Mouse (Mus musculus) G1E (cell line): ENCODE measurements at regions not wholly inside any gene's neighbourhood (a gene's known extent, or its start where the extent isn't known, plus 50 kb on each side); places are given as distances from the start of the nearest gene placed in this dataset.

Experiments used
- ATAC-seq: 2 replicates; pipeline ENCODE4 v1.8.0; 2016; ENCODE audit warnings: mild to moderate bottlenecking; ENCODE audit not compliant: insufficient number of reproducible peaks, poor library complexity, low FRiP score, severe bottlenecking; ENCODE audit errors: extremely low read depth
- DNase-seq: peaks from one replicate; pipeline ENCODE4 v3.0.0; 2012; ENCODE audit warnings: low spot score
- H3K27me3 ChIP-seq: 2 replicates; pipeline ENCODE4 v1.6.1; 2012; ENCODE audit warnings: mild to moderate bottlenecking, low read length, inconsistent platforms; ENCODE audit not compliant: insufficient read depth
- H3K36me3 ChIP-seq: replicated peaks from 2 replicates; pipeline ENCODE3; 2012; ENCODE audit warnings: mild to moderate bottlenecking, inconsistent platforms
- H3K4me1 ChIP-seq: 2 replicates; pipeline ENCODE4 v1.6.1; 2012; ENCODE audit warnings: low read depth, low read length, inconsistent platforms, mixed read lengths; ENCODE audit not compliant: insufficient read depth
- H3K4me3 ChIP-seq: 2 replicates; pipeline ENCODE4 v1.5.1; 2012; ENCODE audit warnings: low read depth, mild to moderate bottlenecking, inconsistent platforms, low read length, moderate library complexity, mixed read lengths
- H3K9me3 ChIP-seq: replicated peaks from 2 replicates; pipeline ENCODE4 v1.6.1; 2012; ENCODE audit warnings: inconsistent platforms
- CTCF ChIP-seq: IDR thresholded peaks from 2 replicates; pipeline ENCODE4 v1.5.1; 2012; ENCODE audit warnings: low read depth, low read length, inconsistent platforms, mixed read lengths
- GATA1 ChIP-seq: IDR thresholded peaks from 2 replicates; pipeline ENCODE4 v1.6.1; 2012; ENCODE audit warnings: borderline replicate concordance, low read length, inconsistent platforms, mixed read lengths
- GATA2 ChIP-seq: IDR thresholded peaks from 2 replicates; pipeline ENCODE4 v1.6.1; 2012; ENCODE audit warnings: low read depth, low read length, inconsistent platforms, borderline replicate concordance
- POLR2AphosphoS5 ChIP-seq: IDR thresholded peaks from 2 replicates; pipeline ENCODE4 v1.6.1; 2012; ENCODE audit warnings: low read depth, low read length, inconsistent platforms; ENCODE audit not compliant: insufficient replicate concordance
- TAL1 ChIP-seq: conservative IDR thresholded peaks from 2 replicates; pipeline ENCODE4 v1.6.1; 2012; ENCODE audit warnings: low read depth, low read length, inconsistent platforms, mixed read lengths

GRCm38 (mm10) chr17:45812289-45812955 is 78.8 kb upstream of the 1600014C23Rik start:
- DNase-seq (no peak), ATAC-seq (no peak)
- H3K4me1 ChIP-seq = peaks cover 9% of the 10 kb centered on the region
- no peaks in the 10 kb centered on the region for H3K36me3 ChIP-seq
- H3K4me3 ChIP-seq = no peak overlapping the region
- H3K27me3 ChIP-seq = peaks cover 46% of the 10 kb centered on the region
- no peaks in the 10 kb centered on the region for H3K9me3 ChIP-seq
- TF ChIP-seq TAL1 (no peak), GATA2 (no peak), CTCF (no peak), POLR2AphosphoS5 (no peak), GATA1 (no peak)

- no peak for TF ChIP-seq GATA2
- no peak for TF ChIP-seq TAL1
- TF ChIP-seq GATA1 = no peak
- no peak for TF ChIP-seq POLR2AphosphoS5
- no peak for TF ChIP-seq CTCF
Measured at GRCm38 (mm10) chr17:45811632-45812221, 78.1 kb upstream of the 1600014C23Rik start.

GRCm38 (mm10) chr17:45809728-45810127 is 76.1 kb upstream of the 1600014C23Rik start:
- H3K4me1 ChIP-seq = peaks cover 21% of the 10 kb centered on the region
- ATAC-seq = no peak
- no peaks in the 10 kb centered on the region for H3K9me3 ChIP-seq
- no peak overlapping the region for H3K4me3 ChIP-seq
- peaks cover 46% of the 10 kb centered on the region for H3K27me3 ChIP-seq
- TF ChIP-seq POLR2AphosphoS5 (no peak), GATA1 (no peak), CTCF (no peak)
- H3K36me3 ChIP-seq = no peaks in the 10 kb centered on the region
- no peak for DNase-seq

More at GRCm38 (mm10) chr17:45811632-45812221, 78.1 kb upstream of the 1600014C23Rik start:
- no peaks in the 10 kb centered on the region for H3K36me3 ChIP-seq
- no peak for ATAC-seq
- peaks cover 14% of the 10 kb centered on the region for H3K4me1 ChIP-seq
- no peak for DNase-seq
- no peaks in the 10 kb centered on the region for H3K9me3 ChIP-seq
- no peak overlapping the region for H3K4me3 ChIP-seq
- H3K27me3 ChIP-seq = peaks cover 52% of the 10 kb centered on the region

GRCm38 (mm10) chr17:45808374-45808773 is 74.7 kb upstream of the 1600014C23Rik start:
- H3K9me3 ChIP-seq = no peaks in the 10 kb centered on the region
- H3K4me3 ChIP-seq = no peak overlapping the region
- peaks cover 21% of the 10 kb centered on the region for H3K4me1 ChIP-seq
- no peak for TF ChIP-seq CTCF
- no peak for TF ChIP-seq POLR2AphosphoS5
- TF ChIP-seq TAL1 = no peak
- TF ChIP-seq GATA2 = no peak
- no peak for TF ChIP-seq GATA1
- DNase-seq (no peak), ATAC-seq (no peak)
- H3K27me3 ChIP-seq = peaks cover 43% of the 10 kb centered on the region
- no peaks in the 10 kb centered on the region for H3K36me3 ChIP-seq

GRCm38 (mm10) chr17:45807452-45807851 is 73.8 kb upstream of the 1600014C23Rik start:
- Histone ChIP-seq H3K4me3 (peak overlapping the region; percentile 30; the same call in 1 of the 2 replicates), H3K4me1 (peaks cover 21% of the 10 kb centered on the region), H3K27me3 (peaks cover 38% of the 10 kb centered on the region), H3K36me3 (no peaks in the 10 kb centered on the region), H3K9me3 (no peaks in the 10 kb centered on the region)
- no peak for TF ChIP-seq POLR2AphosphoS5
- TF ChIP-seq TAL1 = no peak
- TF ChIP-seq GATA1 = no peak
- no peak for TF ChIP-seq GATA2
- no peak for TF ChIP-seq CTCF
- peak; percentile 55 for DNase-seq
- ATAC-seq = peak; percentile 22; the same call in 1 of the 2 replicates

GRCm38 (mm10) chr17:45806831-45807230 is 73.2 kb upstream of the 1600014C23Rik start:
- Histone ChIP-seq H3K36me3 (no peaks in the 10 kb centered on the region), H3K9me3 (no peaks in the 10 kb centered on the region), H3K4me3 (no peak overlapping the region), H3K27me3 (peaks cover 35% of the 10 kb centered on the region), H3K4me1 (peaks cover 21% of the 10 kb centered on the region)
- TF ChIP-seq POLR2AphosphoS5 (no peak), CTCF (no peak), GATA2 (no peak)
- no peak for DNase-seq
- no peak for ATAC-seq
